Mouse (Mus musculus): ENCODE measurements at regions not wholly inside any gene's neighbourhood (a gene's known extent, or its start where the extent isn't known, plus 50 kb on each side); places are given as distances from the start of the nearest gene placed in this dataset.

- Histone ChIP-seq H3K36me3 (ENCODE audit: control insufficient read depth, insufficient read depth, low read length) (no peaks in the 10 kb centered on the region), H3K4me3 (ENCODE audit: low read depth, low read length) (no peak overlapping the region), H3K27me3 (ENCODE audit: control insufficient read depth, insufficient read depth, low read length) (no peaks in the 10 kb centered on the region), H3K27ac (ENCODE audit: insufficient read depth, low read depth, low read length) (no peak overlapping the region), H3K4me1 (ENCODE audit: control insufficient read depth, insufficient read depth, insufficient read length, low read length) (peaks cover 2% of the 10 kb centered on the region; the same call in 1 of the 2 replicates)
- 89% methylated on average over 8 of the region's 8 CpGs for WGBS
- TF ChIP-seq CTCF (IDR thresholded peaks at IDR 0.05; ENCODE audit: extremely low read depth, insufficient read length, insufficient replicate concordance, low read depth, low read length) (no peak), POLR2A (IDR thresholded peaks at IDR 0.05; ENCODE audit: low read depth, low read length) (no peak)
These were observed 100.1 kb upstream of the Egln3 start for GRCm38 (mm10) chr12:54303746-54304145.

- no peak for TF ChIP-seq POLR2A (IDR thresholded peaks at IDR 0.05; ENCODE audit: low read depth, low read length)
- TF ChIP-seq CTCF (IDR thresholded peaks at IDR 0.05; ENCODE audit: extremely low read depth, insufficient read length, insufficient replicate concordance, low read depth, low read length), result no peak
- H3K27ac ChIP-seq (ENCODE audit: insufficient read depth, low read depth, low read length), result no peak overlapping the region
- no peaks in the 10 kb centered on the region for H3K36me3 ChIP-seq (ENCODE audit: control insufficient read depth, insufficient read depth, low read length)
- 72% methylated on average over 5 of the region's 5 CpGs for WGBS
- H3K27me3 ChIP-seq (ENCODE audit: control insufficient read depth, insufficient read depth, low read length), result no peaks in the 10 kb centered on the region
- H3K4me1 ChIP-seq (ENCODE audit: control insufficient read depth, insufficient read depth, insufficient read length, low read length), result no peaks in the 10 kb centered on the region
- H3K4me3 ChIP-seq (ENCODE audit: low read depth, low read length), result no peak overlapping the region
These were observed 95.8 kb upstream of the Egln3 start for GRCm38 (mm10) chr12:54299506-54299905.

GRCm38 (mm10) chr12:54293248-54293647, 89.6 kb upstream of the Egln3 start:
- Histone ChIP-seq H3K36me3 (ENCODE audit: control insufficient read depth, insufficient read depth, low read length) (no peaks in the 10 kb centered on the region), H3K4me3 (ENCODE audit: low read depth, low read length) (no peak overlapping the region), H3K27me3 (ENCODE audit: control insufficient read depth, insufficient read depth, low read length) (no peaks in the 10 kb centered on the region), H3K27ac (ENCODE audit: insufficient read depth, low read depth, low read length) (no peak overlapping the region), H3K4me1 (ENCODE audit: control insufficient read depth, insufficient read depth, insufficient read length, low read length) (no peaks in the 10 kb centered on the region)
- WGBS, result 40% methylated on average over 2 of the region's 2 CpGs
- TF ChIP-seq POLR2A (IDR thresholded peaks at IDR 0.05; ENCODE audit: low read depth, low read length) (no peak), CTCF (IDR thresholded peaks at IDR 0.05; ENCODE audit: extremely low read depth, insufficient read length, insufficient replicate concordance, low read depth, low read length) (no peak)

GRCm38 (mm10) chr12:54290311-54290710, 86.7 kb upstream of the Egln3 start:
- H3K4me1 ChIP-seq (ENCODE audit: control insufficient read depth, insufficient read depth, insufficient read length, low read length), result no peaks in the 10 kb centered on the region
- TF ChIP-seq POLR2A (IDR thresholded peaks at IDR 0.05; ENCODE audit: low read depth, low read length), result no peak
- no peak for TF ChIP-seq CTCF (IDR thresholded peaks at IDR 0.05; ENCODE audit: extremely low read depth, insufficient read length, insufficient replicate concordance, low read depth, low read length)
- WGBS, result 84% methylated on average over 2 of the region's 2 CpGs

GRCm38 (mm10) chr12:54288747-54289146, 85.1 kb upstream of the Egln3 start:
- Histone ChIP-seq H3K4me1 (ENCODE audit: control insufficient read depth, insufficient read depth, insufficient read length, low read length) (no peaks in the 10 kb centered on the region), H3K4me3 (ENCODE audit: low read depth, low read length) (no peak overlapping the region), H3K36me3 (ENCODE audit: control insufficient read depth, insufficient read depth, low read length) (no peaks in the 10 kb centered on the region), H3K27ac (ENCODE audit: insufficient read depth, low read depth, low read length) (no peak overlapping the region), H3K27me3 (ENCODE audit: control insufficient read depth, insufficient read depth, low read length) (no peaks in the 10 kb centered on the region)
- TF ChIP-seq CTCF (IDR thresholded peaks at IDR 0.05; ENCODE audit: extremely low read depth, insufficient read length, insufficient replicate concordance, low read depth, low read length) (no peak), POLR2A (IDR thresholded peaks at IDR 0.05; ENCODE audit: low read depth, low read length) (no peak)
- 73% methylated on average over 4 of the region's 4 CpGs for WGBS

More at GRCm38 (mm10) chr12:54290311-54290710, 86.7 kb upstream of the Egln3 start:
- no peak overlapping the region for H3K27ac ChIP-seq (ENCODE audit: insufficient read depth, low read depth, low read length)
- H3K4me3 ChIP-seq (ENCODE audit: low read depth, low read length), result no peak overlapping the region
- no peaks in the 10 kb centered on the region for H3K36me3 ChIP-seq (ENCODE audit: control insufficient read depth, insufficient read depth, low read length)
- H3K27me3 ChIP-seq (ENCODE audit: control insufficient read depth, insufficient read depth, low read length), result no peaks in the 10 kb centered on the region

GRCm38 (mm10) chr12:54288041-54288502, 84.4 kb upstream of the Egln3 start:
- WGBS, result 75% methylated on average over 6 of the region's 6 CpGs
- Histone ChIP-seq H3K4me3 (ENCODE audit: low read depth, low read length) (no peak overlapping the region), H3K27ac (ENCODE audit: insufficient read depth, low read depth, low read length) (no peak overlapping the region), H3K4me1 (ENCODE audit: control insufficient read depth, insufficient read depth, insufficient read length, low read length) (no peaks in the 10 kb centered on the region), H3K27me3 (ENCODE audit: control insufficient read depth, insufficient read depth, low read length) (no peaks in the 10 kb centered on the region), H3K36me3 (ENCODE audit: control insufficient read depth, insufficient read depth, low read length) (no peaks in the 10 kb centered on the region)
- no peak for TF ChIP-seq POLR2A (IDR thresholded peaks at IDR 0.05; ENCODE audit: low read depth, low read length)
- no peak for TF ChIP-seq CTCF (IDR thresholded peaks at IDR 0.05; ENCODE audit: extremely low read depth, insufficient read length, insufficient replicate concordance, low read depth, low read length)

- H3K27me3 ChIP-seq (ENCODE audit: control insufficient read depth, insufficient read depth, low read length), result no peaks in the 10 kb centered on the region
- no peak overlapping the region for H3K4me3 ChIP-seq (ENCODE audit: low read depth, low read length)
- H3K27ac ChIP-seq (ENCODE audit: insufficient read depth, low read depth, low read length), result no peak overlapping the region
- WGBS, result 61% methylated on average over 16 of the region's 16 CpGs
- TF ChIP-seq POLR2A (IDR thresholded peaks at IDR 0.05; ENCODE audit: low read depth, low read length) (no peak), CTCF (IDR thresholded peaks at IDR 0.05; ENCODE audit: extremely low read depth, insufficient read length, insufficient replicate concordance, low read depth, low read length) (no peak)
- H3K4me1 ChIP-seq (ENCODE audit: control insufficient read depth, insufficient read depth, insufficient read length, low read length), result no peaks in the 10 kb centered on the region
- no peaks in the 10 kb centered on the region for H3K36me3 ChIP-seq (ENCODE audit: control insufficient read depth, insufficient read depth, low read length)
These were observed 83.5 kb upstream of the Egln3 start for GRCm38 (mm10) chr12:54286911-54287819.
